Mouse (Mus musculus): Measurements from ENCODE around the gene Mill2. TPM values are rescaled to one million over a fixed set of nuclear protein-coding genes. Genes with fewer than 3 reads are reported as not detected.

The Mill2 gene
- polyA plus RNA-seq, 1 experiment from 2014 or later = 0.51 TPM

DNA sequence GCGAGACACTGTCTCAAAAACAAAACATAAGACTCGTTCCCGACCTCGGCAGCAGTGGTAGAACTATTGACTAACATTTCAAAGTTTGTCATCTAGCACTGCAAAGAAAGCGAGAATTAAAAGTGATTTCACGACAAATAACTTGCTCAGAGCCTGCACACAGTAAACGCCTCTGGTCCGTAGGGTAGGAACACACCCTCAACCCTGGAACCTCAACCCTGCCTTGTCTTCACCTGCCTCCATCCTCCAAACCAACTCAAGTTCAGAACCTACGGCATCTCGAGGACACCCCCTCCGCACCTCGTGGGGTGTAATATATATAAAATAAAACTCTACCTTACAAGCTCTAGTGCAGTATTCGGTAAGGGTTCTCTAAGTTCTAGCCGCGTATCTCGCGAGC is 70.0 kb downstream of the Mill2 start:
- H3K4me2 ChIP-seq = peak overlapping the region; percentile 84
- H3K4me1 ChIP-seq = peaks cover 21% of the 10 kb centered on the region
- H3K36me3 ChIP-seq = no peaks in the 10 kb centered on the region
- no peaks in the 10 kb centered on the region for H3K27me3 ChIP-seq (replicated peaks)
- peak overlapping the region; percentile 51 for H3K9ac ChIP-seq (replicated peaks)
- H3K27ac ChIP-seq (replicated peaks) = no peak overlapping the region
- H3K4me3 ChIP-seq (replicated peaks) = peak overlapping the region; percentile 59
- H3K9me3 ChIP-seq (replicated peaks) = no peaks in the 10 kb centered on the region
- no peak; the same call in 1 of the 2 replicates for ATAC-seq (ENCODE audit: low FRiP score)
- WGBS = 7% methylated on average over 17 of the region's 17 CpGs

DNA sequence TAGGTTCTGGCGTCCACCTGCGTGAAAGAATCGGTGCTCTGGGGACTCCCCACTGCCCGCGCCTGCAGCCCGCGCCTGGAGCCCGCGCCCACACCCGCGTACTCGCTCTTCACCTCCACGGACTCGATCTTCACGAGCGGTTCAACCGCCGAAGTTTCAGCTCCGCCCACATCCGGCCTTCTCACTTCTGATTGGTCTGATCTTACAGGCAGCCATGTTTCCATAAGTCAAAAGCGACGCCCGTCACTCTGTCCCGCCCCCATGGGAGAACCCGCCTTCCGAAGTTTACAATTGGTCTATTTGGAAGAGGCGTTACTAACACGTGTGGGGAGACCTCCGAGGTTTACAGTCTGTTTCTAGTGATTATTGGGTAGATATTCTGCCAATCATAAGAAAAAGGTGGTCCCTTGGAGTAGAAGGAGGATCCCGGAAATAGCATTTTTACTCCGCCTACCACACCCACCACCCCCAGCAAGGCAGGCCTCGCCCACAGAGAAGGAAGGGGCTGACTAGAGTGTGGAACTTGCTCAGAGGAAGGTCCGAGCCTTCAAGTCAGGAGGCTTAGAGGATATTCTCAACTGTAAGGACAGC is 70.6 kb downstream of the Mill2 start, which contains the start of gene Ccdc61:
TSS of gene Ccdc61 (minus strand) at position 175 of the 591 bp plus-strand sequence.
- Histone ChIP-seq H3K4me3 (replicated peaks) (peak within 1 kb of the TSS; percentile 59), H3K4me1 (peaks cover 21% of the 10 kb centered on the region), H3K27me3 (replicated peaks) (no peaks in the 10 kb centered on the region), H3K4me2 (peak within 1 kb of the TSS; percentile 84), H3K36me3 (no peaks in the 10 kb centered on the region), H3K9me3 (replicated peaks) (no peaks in the 10 kb centered on the region), H3K27ac (replicated peaks) (peak within 1 kb of the TSS; percentile 42; the same call in 1 of the 2 replicates), H3K9ac (replicated peaks) (peak within 1 kb of the TSS; percentile 51)
- ATAC-seq (ENCODE audit: low FRiP score) = peak; percentile 99
- WGBS = under 1% methylated on average over 33 of the region's 33 CpGs

Other genes with a start within 250 kb of the Mill2 start
- not detected in 2 replicates for gene Psg23, start 223.5 kb upstream of the Mill2 start, polyA plus RNA-seq (2015; fragmentation: Nextera tagmentation; extraction: Ambion mirVana)
- not detected in 2 replicates for gene Psg21, start 183.2 kb upstream of the Mill2 start, polyA plus RNA-seq (2015; fragmentation: Nextera tagmentation; extraction: Ambion mirVana)
- not detected in 2 replicates for gene Psg20, start 153.8 kb upstream of the Mill2 start, polyA plus RNA-seq (2015; fragmentation: Nextera tagmentation; extraction: Ambion mirVana)
- not detected in 2 replicates for gene Psg22, start 121.9 kb upstream of the Mill2 start, polyA plus RNA-seq (2015; fragmentation: Nextera tagmentation; extraction: Ambion mirVana)
- not detected in 2 replicates for gene Psg19, start 41.4 kb upstream of the Mill2 start, polyA plus RNA-seq (2015; fragmentation: Nextera tagmentation; extraction: Ambion mirVana)
- 0.14 TPM in 1 of 2 replicates, not detected in the other for gene Psg17, start 18.4 kb upstream of the Mill2 start, polyA plus RNA-seq (2015; fragmentation: Nextera tagmentation; extraction: Ambion mirVana)
- gene Pglyrp1, start 31.4 kb downstream of the Mill2 start, polyA plus RNA-seq (2015; fragmentation: Nextera tagmentation; extraction: Ambion mirVana) = 19.2 and 26.6 TPM in 2 replicates
- gene Ccdc61, start 70.4 kb downstream of the Mill2 start, polyA plus RNA-seq (2015; fragmentation: Nextera tagmentation; extraction: Ambion mirVana) = 29.9 and 31.9 TPM in 2 replicates
- 9.4 and 10.6 TPM in 2 replicates for gene Nova2, start 85.9 kb downstream of the Mill2 start, polyA plus RNA-seq (2015; fragmentation: Nextera tagmentation; extraction: Ambion mirVana)
- gene Nanos2, start 147.4 kb downstream of the Mill2 start, polyA plus RNA-seq (2015; fragmentation: Nextera tagmentation; extraction: Ambion mirVana) = 0.84 and 0.93 TPM in 2 replicates
- gene Mypop, start 151.3 kb downstream of the Mill2 start, polyA plus RNA-seq (2015; fragmentation: Nextera tagmentation; extraction: Ambion mirVana) = 7.6 and 8.0 TPM in 2 replicates
- gene Irf2bp1, start 164.1 kb downstream of the Mill2 start, polyA plus RNA-seq (2015; fragmentation: Nextera tagmentation; extraction: Ambion mirVana) = 28.4 and 28.6 TPM in 2 replicates
- 0.31 and 1.3 TPM in 2 replicates for gene Foxa3, start 183.6 kb downstream of the Mill2 start, polyA plus RNA-seq (2015; fragmentation: Nextera tagmentation; extraction: Ambion mirVana)
- 26.4 and 28.3 TPM in 2 replicates for gene Sympk, start 184.4 kb downstream of the Mill2 start, polyA plus RNA-seq (2015; fragmentation: Nextera tagmentation; extraction: Ambion mirVana)
- gene Rsph6a, start 214.7 kb downstream of the Mill2 start, polyA plus RNA-seq (2015; fragmentation: Nextera tagmentation; extraction: Ambion mirVana) = 0.24 TPM in 1 of 2 replicates, not detected in the other
- 30.3 and 35.8 TPM in 2 replicates for gene Dmwd, start 236.3 kb downstream of the Mill2 start, polyA plus RNA-seq (2015; fragmentation: Nextera tagmentation; extraction: Ambion mirVana)
- gene Dmpk, start 243.9 kb downstream of the Mill2 start, polyA plus RNA-seq (2015; fragmentation: Nextera tagmentation; extraction: Ambion mirVana) = 10.0 and 14.9 TPM in 2 replicates

Data from neural tube, embryonic 15.5 days (tissue).